Mouse (Mus musculus) stomach, embryonic 14.5 days (tissue): ENCODE measurements at regions not wholly inside any gene's neighbourhood (a gene's known extent, or its start where the extent isn't known, plus 50 kb on each side); places are given as distances from the start of the nearest gene placed in this dataset.

Experiments used
- ATAC-seq: fragments of 200-750 bp; cut with Nextera tagmentation; 2 replicates; pipeline ENCODE4 v1.8.0; 2017; ENCODE audit warnings: low read depth, moderate TSS enrichment; ENCODE audit not compliant: insufficient number of reproducible peaks, insufficient read depth, low FRiP score
- H3K27ac ChIP-seq: fragments of 300-500 bp; sonication (generic); 2 replicates; pipeline ENCODE4 v1.5.1; 2014; ENCODE audit warnings: mild to moderate bottlenecking, low read length, moderate library complexity, mixed read lengths
- H3K27me3 ChIP-seq: fragments of 300-500 bp; sonication (generic); 2 replicates; pipeline ENCODE4 v1.6.1; 2014; ENCODE audit warnings: low read length, control low read depth, mixed read lengths; ENCODE audit not compliant: control insufficient read depth, insufficient read depth
- H3K36me3 ChIP-seq: fragments of 300-500 bp; sonication (generic); 2 replicates; pipeline ENCODE4 v1.6.1; 2014; ENCODE audit warnings: mild to moderate bottlenecking, control low read depth, low read length, moderate library complexity, mixed read lengths; ENCODE audit not compliant: control insufficient read depth, insufficient read depth
- H3K4me1 ChIP-seq: fragments of 300-500 bp; sonication (generic); 2 replicates; pipeline ENCODE4 v1.6.1; 2014; ENCODE audit warnings: low read length, control low read depth, mixed read lengths; ENCODE audit not compliant: control insufficient read depth, insufficient read depth
- H3K4me2 ChIP-seq: fragments of 300-500 bp; sonication (generic); replicated peaks from 2 replicates; pipeline ENCODE4 v1.6.1; 2014; ENCODE audit warnings: low read depth, low read length, control low read depth
- H3K4me3 ChIP-seq: fragments of 300-500 bp; sonication (generic); 2 replicates; pipeline ENCODE4 v1.5.1; 2014; ENCODE audit warnings: low read depth, low read length, control low read depth
- H3K9ac ChIP-seq: fragments of 300-500 bp; sonication (generic); replicated peaks from 2 replicates; pipeline ENCODE4 v1.6.1; 2014; ENCODE audit warnings: low read depth, mild to moderate bottlenecking, control low read depth, low read length, moderate library complexity, mixed read lengths
- H3K9me3 ChIP-seq: fragments of 300-500 bp; sonication (generic); 2 replicates; pipeline ENCODE4 v1.6.1; 2016; ENCODE audit warnings: low read depth, low read length, control low read depth; ENCODE audit not compliant: control insufficient read depth
- WGBS: fragments of 180-500 bp; shearing (Covaris S2); extraction: QIAGEN DNeasy Blood & Tissue Kit; methylation state at CpG from one replicate; pipeline ENCODE4 v1.1.7; 2014; 5-methylcytosine and 5-hydroxymethylcytosine counted together

GRCm38 (mm10) chr2:147293294-147293688, 68.4 kb upstream of the Pax1 start:
- no peak for ATAC-seq
- 67% methylated on average over 3 of the region's 3 CpGs for WGBS
- H3K9ac ChIP-seq: no peak overlapping the region

GRCm38 (mm10) chr2:147292387-147293293, 69.1 kb upstream of the Pax1 start:
- H3K9me3 ChIP-seq: no peaks in the 10 kb centered on the region
- no peak overlapping the region for H3K9ac ChIP-seq
- no peaks in the 10 kb centered on the region for H3K36me3 ChIP-seq
- no peak for ATAC-seq
- H3K27ac ChIP-seq: no peak overlapping the region
- H3K4me2 ChIP-seq: no peak overlapping the region
- 65% methylated on average over 11 of the region's 11 CpGs for WGBS
- H3K27me3 ChIP-seq: no peaks in the 10 kb centered on the region
- no peaks in the 10 kb centered on the region for H3K4me1 ChIP-seq
- H3K4me3 ChIP-seq: no peak overlapping the region

More at GRCm38 (mm10) chr2:147293294-147293688, 68.4 kb upstream of the Pax1 start:
- no peaks in the 10 kb centered on the region for H3K4me1 ChIP-seq
- H3K27me3 ChIP-seq: no peaks in the 10 kb centered on the region
- no peaks in the 10 kb centered on the region for H3K36me3 ChIP-seq
- no peaks in the 10 kb centered on the region for H3K9me3 ChIP-seq
- H3K4me2 ChIP-seq: no peak overlapping the region
- no peak overlapping the region for H3K27ac ChIP-seq
- no peak overlapping the region for H3K4me3 ChIP-seq

GRCm38 (mm10) chr2:147283390-147283789, 78.3 kb upstream of the Pax1 start:
- H3K27ac ChIP-seq: no peak overlapping the region
- no peak overlapping the region for H3K4me3 ChIP-seq
- ATAC-seq: no peak
- no peak overlapping the region for H3K9ac ChIP-seq
- no peaks in the 10 kb centered on the region for H3K36me3 ChIP-seq
- no peak overlapping the region for H3K4me2 ChIP-seq
- no peaks in the 10 kb centered on the region for H3K4me1 ChIP-seq
- no peaks in the 10 kb centered on the region for H3K27me3 ChIP-seq
- 88% methylated on average over 3 of the region's 3 CpGs for WGBS
- no peaks in the 10 kb centered on the region for H3K9me3 ChIP-seq

GRCm38 (mm10) chr2:147277636-147278035, 83.6 kb upstream of the Nkx2-2 start:
- no peaks in the 10 kb centered on the region for H3K27me3 ChIP-seq
- 87% methylated on average over 4 of the region's 4 CpGs for WGBS

GRCm38 (mm10) chr2:147269171-147269570, 75.1 kb upstream of the Nkx2-2 start:
- 85% methylated on average over 1 of the region's 1 CpGs for WGBS
- Histone ChIP-seq H3K9me3 (no peaks in the 10 kb centered on the region), H3K36me3 (no peaks in the 10 kb centered on the region), H3K4me2 (no peak overlapping the region), H3K27ac (no peak overlapping the region), H3K9ac (no peak overlapping the region), H3K4me3 (no peak overlapping the region), H3K27me3 (no peaks in the 10 kb centered on the region), H3K4me1 (no peaks in the 10 kb centered on the region)
- ATAC-seq: no peak

More at GRCm38 (mm10) chr2:147277636-147278035, 83.6 kb upstream of the Nkx2-2 start:
- H3K36me3 ChIP-seq: no peaks in the 10 kb centered on the region
- ATAC-seq: no peak
- no peak overlapping the region for H3K4me3 ChIP-seq
- H3K4me2 ChIP-seq: no peak overlapping the region
- H3K4me1 ChIP-seq: no peaks in the 10 kb centered on the region
- no peak overlapping the region for H3K27ac ChIP-seq
- no peak overlapping the region for H3K9ac ChIP-seq
- no peaks in the 10 kb centered on the region for H3K9me3 ChIP-seq

GRCm38 (mm10) chr2:147267901-147268300, 73.9 kb upstream of the Nkx2-2 start:
- Histone ChIP-seq H3K36me3 (no peaks in the 10 kb centered on the region), H3K4me1 (no peaks in the 10 kb centered on the region), H3K27ac (no peak overlapping the region), H3K27me3 (no peaks in the 10 kb centered on the region), H3K4me3 (no peak overlapping the region), H3K9ac (no peak overlapping the region), H3K4me2 (no peak overlapping the region), H3K9me3 (no peaks in the 10 kb centered on the region)
- WGBS: 71% methylated on average over 5 of the region's 5 CpGs
- no peak for ATAC-seq

- Histone ChIP-seq H3K27ac (no peak overlapping the region), H3K9me3 (no peaks in the 10 kb centered on the region), H3K9ac (no peak overlapping the region), H3K27me3 (no peaks in the 10 kb centered on the region), H3K36me3 (no peaks in the 10 kb centered on the region), H3K4me1 (no peaks in the 10 kb centered on the region), H3K4me3 (no peak overlapping the region), H3K4me2 (no peak overlapping the region)
- WGBS: 90% methylated on average over 3 of the region's 3 CpGs
- ATAC-seq: no peak
Observed at GRCm38 (mm10) chr2:147267257-147267656, 73.2 kb upstream of the Nkx2-2 start.

GRCm38 (mm10) chr2:147256696-147257095, 62.7 kb upstream of the Nkx2-2 start:
- 21% methylated on average over 6 of the region's 6 CpGs for WGBS
- no peaks in the 10 kb centered on the region for H3K27me3 ChIP-seq
- no peak for ATAC-seq

More at GRCm38 (mm10) chr2:147256696-147257095, 62.7 kb upstream of the Nkx2-2 start:
- Histone ChIP-seq H3K9me3 (no peaks in the 10 kb centered on the region), H3K4me3 (no peak overlapping the region), H3K4me1 (no peaks in the 10 kb centered on the region), H3K27ac (no peak overlapping the region), H3K4me2 (no peak overlapping the region), H3K36me3 (no peaks in the 10 kb centered on the region), H3K9ac (no peak overlapping the region)
